Mouse (Mus musculus) splenic B cell, adult 2 months (primary cell): Measurements from ENCODE around the gene Hirip3.
"Not testable (repeated sequence)": the region's sequence is repeated elsewhere in the genome, so short reads cannot be mapped to it uniquely, and the experiment has no call there.

Source experiments
- DNase-seq: peaks from one replicate; pipeline ENCODE4 v3.0.0-alpha.2; 2011; ENCODE audit warnings: low read depth, low spot score
- H3K27me3 ChIP-seq: 2 replicates; pipeline ENCODE4 v1.6.1; 2012; ENCODE audit warnings: mild to moderate bottlenecking, low read length, moderate library complexity, mixed read lengths; ENCODE audit not compliant: control insufficient read depth, poor library complexity, insufficient read depth, severe bottlenecking
- H3K36me3 ChIP-seq: 2 replicates; pipeline ENCODE4 v1.6.1; 2012; ENCODE audit warnings: mild to moderate bottlenecking, low read length, moderate library complexity, mixed read lengths; ENCODE audit not compliant: control insufficient read depth, poor library complexity, insufficient read depth, severe bottlenecking

Gene Hirip3

DNA sequence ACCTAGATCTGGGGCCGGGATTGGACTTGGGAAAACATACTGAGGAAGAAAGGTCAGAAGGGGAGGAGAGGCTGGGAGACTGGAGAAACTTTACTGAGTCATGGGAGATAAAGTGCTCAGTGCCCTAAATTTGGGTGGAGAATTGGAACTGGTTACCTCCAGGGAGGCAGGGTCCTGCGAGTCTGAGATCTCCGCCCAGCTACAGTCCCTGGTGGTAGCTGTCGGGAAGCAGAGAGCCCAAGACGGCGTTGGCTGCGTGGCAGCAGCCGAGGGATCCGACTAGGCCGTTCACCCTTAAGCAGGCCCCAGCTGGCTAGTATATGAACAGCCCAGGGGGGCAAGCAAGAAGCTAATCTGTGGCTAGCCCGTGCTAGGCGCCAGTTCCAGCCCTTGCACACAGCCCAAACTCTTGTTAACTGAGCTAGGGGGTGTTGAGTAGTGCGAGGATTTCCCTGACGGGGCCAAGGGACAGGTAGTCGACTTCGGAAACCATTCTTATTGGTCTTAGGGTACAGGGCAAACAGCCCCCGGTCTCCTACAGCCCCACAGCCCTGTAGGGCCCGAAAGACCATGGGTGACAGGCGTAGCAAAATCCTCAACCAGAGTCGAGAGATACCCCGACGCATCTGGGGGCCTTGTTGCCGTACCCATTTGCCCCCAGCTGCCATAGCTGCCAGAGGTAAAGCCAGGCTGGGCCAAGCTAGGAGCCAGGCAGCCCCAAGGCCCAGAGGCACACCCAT lies 8.2 kb downstream of the Hirip3 start:
- Histone ChIP-seq H3K27me3 (no peaks in the 10 kb centered on the region), H3K36me3 (peaks cover 22% of the 10 kb centered on the region)
- DNase-seq, result no peak

- Histone ChIP-seq H3K27me3 (no peaks in the 10 kb centered on the region), H3K36me3 (peaks cover 22% of the 10 kb centered on the region)
- no peak for DNase-seq
These were observed 8.7 kb downstream of the Hirip3 start for GRCm38 (mm10) chr7:126870520-126870891.

- DNase-seq, result no peak
- peaks cover 18% of the 10 kb centered on the region for H3K36me3 ChIP-seq
- no peaks in the 10 kb centered on the region for H3K27me3 ChIP-seq
These were observed 15.5 kb downstream of the Hirip3 start for GRCm38 (mm10) chr7:126877239-126877638.

GRCm38 (mm10) chr7:126881040-126881439 lies 19.3 kb downstream of the Hirip3 start:
- Histone ChIP-seq H3K36me3 (peaks cover 11% of the 10 kb centered on the region), H3K27me3 (no peaks in the 10 kb centered on the region)
- DNase-seq, result no peak

DNA sequence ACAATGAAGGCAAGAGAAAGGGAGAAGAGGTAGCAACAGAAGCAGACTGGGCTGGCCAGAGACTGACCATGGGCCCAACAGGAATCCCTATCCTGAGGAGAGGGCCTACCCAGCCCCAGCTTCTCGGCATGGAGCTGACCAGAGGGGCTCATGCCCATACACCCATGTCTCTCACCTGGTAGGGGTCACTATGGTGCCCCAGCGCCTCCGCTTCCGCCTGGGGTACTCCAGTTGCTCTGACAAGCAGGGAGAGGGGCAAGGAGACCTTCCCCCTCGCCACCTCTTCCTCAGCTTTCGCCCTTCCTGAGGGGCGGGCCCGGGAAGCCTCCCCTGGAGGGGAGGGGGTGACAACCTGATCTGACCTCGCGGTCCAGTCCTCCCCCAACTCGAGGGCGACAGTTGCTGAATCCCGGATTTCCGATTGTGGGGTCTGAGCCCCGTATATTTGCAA lies 22.0 kb downstream of the Hirip3 start:
- no peaks in the 10 kb centered on the region for H3K27me3 ChIP-seq
- H3K36me3 ChIP-seq, result peaks cover 5% of the 10 kb centered on the region; the same call in 1 of the 2 replicates
- peak; percentile 18 for DNase-seq

DNA sequence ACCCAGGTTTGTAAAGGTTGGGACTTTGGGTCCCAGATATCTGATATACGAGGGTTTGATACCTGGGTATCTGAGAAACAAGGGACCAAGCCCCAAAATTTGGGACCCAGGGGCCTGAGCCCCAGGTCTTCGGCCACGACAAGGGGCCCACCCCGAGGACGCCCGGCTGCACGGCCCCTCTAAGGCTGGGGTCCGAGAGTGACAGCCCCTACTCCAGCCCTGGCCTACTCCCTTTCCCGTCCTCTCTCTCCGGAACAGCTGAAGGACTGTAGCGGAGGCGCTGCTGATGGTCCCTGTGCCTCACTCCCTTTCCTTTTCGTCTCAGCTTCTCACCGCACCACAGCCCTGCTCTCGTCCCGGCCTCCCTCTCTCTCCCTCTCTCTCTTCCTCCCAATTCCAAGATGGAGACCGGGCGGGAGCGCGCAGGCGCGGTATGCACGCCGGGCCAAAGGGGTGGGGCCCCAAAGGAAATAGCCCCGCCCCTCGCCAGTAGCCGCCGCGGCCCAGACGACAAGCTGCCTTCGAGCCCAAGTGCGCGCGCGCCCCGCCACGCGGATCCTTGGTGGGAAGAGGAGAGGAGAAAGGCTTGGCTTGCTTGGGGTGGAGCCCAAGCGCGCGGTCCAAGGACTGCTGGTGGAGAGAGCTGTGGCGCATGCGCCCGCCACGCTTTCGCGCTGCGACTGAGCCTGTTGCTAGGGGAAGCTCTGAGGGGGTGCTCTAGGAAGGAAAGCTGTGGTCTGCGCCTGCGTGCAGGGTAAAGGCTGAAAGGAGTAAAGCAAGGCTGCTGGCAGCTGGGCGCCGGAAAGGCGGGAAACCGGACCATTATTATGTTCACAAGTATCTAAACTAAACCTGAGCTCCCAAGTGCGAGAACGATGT lies 22.8 kb downstream of the Hirip3 start, which contains the start of gene Taok2:
Gene Taok2 (minus strand): TSS at position 418 of the 879 bp plus-strand sequence.
- DNase-seq, result peak; percentile 95
- no peaks in the 10 kb centered on the region for H3K27me3 ChIP-seq
- peaks cover 2% of the 10 kb centered on the region; the same call in 1 of the 2 replicates for H3K36me3 ChIP-seq

GRCm38 (mm10) chr7:126887281-126887680 lies 25.5 kb downstream of the Hirip3 start:
- no peak for DNase-seq

DNA sequence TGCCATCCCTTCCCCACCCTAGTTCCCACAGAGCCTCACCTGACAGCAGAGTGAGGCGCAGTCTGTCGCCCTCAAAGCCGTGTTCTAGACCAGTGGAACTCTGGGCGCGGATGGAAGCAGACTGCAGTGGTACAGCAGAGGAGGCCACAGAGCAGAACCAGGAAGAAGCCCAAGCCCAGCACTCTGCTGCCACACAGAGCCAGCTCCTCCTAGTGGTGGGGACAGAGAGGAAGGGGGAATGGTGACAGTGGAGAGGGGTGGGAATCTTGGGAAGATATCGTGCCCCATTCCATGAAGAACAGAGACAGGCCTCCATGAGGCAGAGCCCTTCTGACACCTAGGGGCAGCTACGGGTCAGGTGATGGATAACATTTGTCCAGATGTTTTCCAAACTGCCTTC lies 27.1 kb downstream of the Hirip3 start:
- DNase-seq, result no peak
- Histone ChIP-seq H3K36me3 (peaks cover 7% of the 10 kb centered on the region; the same call in 1 of the 2 replicates), H3K27me3 (no peaks in the 10 kb centered on the region)

More at GRCm38 (mm10) chr7:126887281-126887680, 25.5 kb downstream of the Hirip3 start:
- Histone ChIP-seq H3K27me3 (no peaks in the 10 kb centered on the region), H3K36me3 (peaks cover 7% of the 10 kb centered on the region; the same call in 1 of the 2 replicates)

GRCm38 (mm10) chr7:126896912-126897311 lies 35.1 kb downstream of the Hirip3 start:
- peak; percentile 11 for DNase-seq
- no peaks in the 10 kb centered on the region for H3K27me3 ChIP-seq

DNA sequence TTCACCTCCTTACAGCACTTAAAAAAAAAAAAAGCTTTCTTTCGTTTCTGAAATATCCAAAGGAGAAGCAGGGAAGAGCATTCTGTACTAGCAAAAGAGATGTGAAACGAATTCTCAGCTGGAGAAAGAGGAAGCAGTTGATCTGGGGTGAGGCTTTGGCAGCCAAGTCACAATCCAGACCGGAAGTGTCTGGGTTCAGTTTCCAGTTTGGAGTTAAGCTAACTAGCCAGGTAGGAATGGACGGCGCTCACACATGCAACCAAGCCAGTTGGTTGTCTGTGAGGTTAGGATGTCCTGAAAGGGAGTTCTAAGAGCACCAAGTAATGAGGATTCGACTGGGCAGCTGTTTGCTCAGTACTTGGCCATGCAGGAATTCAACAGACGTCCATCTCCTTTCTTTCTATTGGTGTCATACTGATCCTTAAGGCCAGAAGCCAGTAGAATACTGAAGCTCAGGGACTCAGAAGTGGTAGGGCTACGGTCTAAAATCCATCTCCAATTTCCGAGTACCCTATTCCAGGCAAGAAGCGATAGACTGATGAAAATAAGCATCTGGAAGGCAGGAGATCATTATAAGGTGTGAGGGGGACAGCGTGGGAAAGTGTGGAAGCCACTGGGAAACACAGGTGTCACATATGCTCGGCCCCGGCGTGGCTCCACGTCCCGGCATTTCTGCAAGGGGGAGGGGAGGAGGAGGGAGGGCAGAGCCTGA lies 35.8 kb downstream of the Hirip3 start:
- DNase-seq, result peak; percentile 61
- H3K27me3 ChIP-seq, result no peaks in the 10 kb centered on the region
- H3K36me3 ChIP-seq, result no peaks in the 10 kb centered on the region

More at GRCm38 (mm10) chr7:126896912-126897311, 35.1 kb downstream of the Hirip3 start:
- H3K36me3 ChIP-seq, result no peaks in the 10 kb centered on the region

DNA sequence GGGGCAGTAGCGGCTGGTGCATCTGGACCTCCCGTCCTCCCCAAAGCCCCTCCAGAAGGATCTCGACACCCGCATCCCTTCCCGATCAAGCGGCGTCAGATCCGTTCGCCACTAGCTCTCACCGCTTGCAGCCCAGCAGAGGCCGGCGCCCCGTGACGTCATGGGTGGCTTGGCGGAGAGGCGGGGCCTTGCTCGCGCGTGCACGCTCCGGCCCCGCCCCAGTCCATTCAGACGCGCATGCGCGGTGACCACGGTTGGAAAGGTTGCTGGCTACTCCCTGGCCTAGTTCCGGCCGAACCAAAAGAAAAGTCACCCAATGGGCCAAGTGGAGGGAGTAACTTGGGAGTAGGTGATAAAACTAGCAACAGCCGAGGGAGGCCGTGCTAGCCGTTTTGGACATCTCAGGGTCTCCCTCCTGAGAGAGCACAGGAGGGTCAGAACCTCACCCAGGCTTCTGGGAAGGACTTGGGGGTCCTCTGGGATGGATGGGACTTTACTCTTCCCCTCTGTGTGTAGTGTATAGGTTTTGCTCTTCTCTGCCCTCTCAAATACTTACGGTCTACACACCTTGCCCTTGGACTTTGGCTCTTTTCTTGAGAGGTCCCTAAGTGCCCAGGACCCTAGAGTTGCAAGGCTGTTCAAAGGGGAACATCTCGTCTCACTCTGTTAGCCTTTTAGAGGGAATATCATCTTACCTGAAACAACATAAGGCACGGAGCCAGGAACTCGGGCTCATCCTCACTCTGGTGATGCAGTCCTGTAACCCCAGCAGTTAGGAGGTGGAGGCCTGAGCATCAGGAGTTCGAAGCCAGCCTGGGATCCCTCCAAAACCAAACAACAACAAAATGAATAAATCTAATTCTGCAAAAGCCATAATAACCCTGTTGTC lies 36.6 kb downstream of the Hirip3 start:
- peak; percentile 94 for DNase-seq
- no peaks in the 10 kb centered on the region for H3K27me3 ChIP-seq
- no peaks in the 10 kb centered on the region for H3K36me3 ChIP-seq

GRCm38 (mm10) chr7:126899781-126900180 lies 38.0 kb downstream of the Hirip3 start:
- DNase-seq, H3K36me3 ChIP-seq, H3K27me3 ChIP-seq: not testable (repeated sequence)

DNA sequence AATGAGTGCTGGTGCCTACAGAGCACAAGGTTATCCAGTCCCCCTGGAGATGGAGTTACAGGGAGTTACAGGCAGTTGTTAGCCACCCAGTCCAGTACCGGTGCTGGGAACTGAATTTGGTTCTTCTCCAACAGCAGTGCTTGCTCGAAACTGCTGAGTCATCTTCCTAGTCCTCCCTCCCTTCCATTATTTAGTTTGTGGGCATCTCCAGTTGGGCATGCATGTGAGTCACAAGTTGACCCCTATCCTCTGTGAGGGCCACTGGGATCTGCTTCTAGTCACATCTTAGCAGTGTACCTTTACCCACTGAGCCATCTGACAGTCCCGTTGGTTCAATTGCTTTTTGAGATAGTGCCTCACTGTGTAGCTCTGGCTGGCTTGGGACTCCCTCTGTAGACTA lies 43.8 kb downstream of the Hirip3 start:
- Histone ChIP-seq H3K36me3 (no peaks in the 10 kb centered on the region), H3K27me3 (no peaks in the 10 kb centered on the region)
- DNase-seq, result no peak

DNA sequence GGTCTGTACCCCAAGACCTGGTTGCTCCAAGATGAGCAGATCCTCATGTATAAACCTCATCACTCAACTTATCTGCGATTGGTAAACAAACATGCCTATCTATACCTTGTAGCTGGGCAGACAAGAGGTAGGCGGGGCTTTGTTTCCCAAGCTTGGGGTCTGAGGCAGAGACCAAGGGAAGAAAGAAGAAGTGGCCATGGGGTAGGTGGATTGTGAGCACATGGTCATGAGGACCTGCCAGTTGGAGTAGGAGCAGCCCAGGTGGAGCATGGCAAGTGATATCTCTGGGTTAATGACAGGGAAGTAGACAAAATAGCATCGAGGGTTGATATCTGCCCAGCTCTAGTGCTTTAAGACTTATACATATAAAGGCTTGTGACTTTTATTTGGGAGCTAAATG lies 53.1 kb downstream of the Hirip3 start:
- DNase-seq, result no peak
- no peaks in the 10 kb centered on the region for H3K36me3 ChIP-seq
- no peaks in the 10 kb centered on the region for H3K27me3 ChIP-seq
